Mouse (Mus musculus): ENCODE results near the gene Bax. TPM values are rescaled to one million over a fixed set of nuclear protein-coding genes. Genes with fewer than 3 reads are reported as not detected.

Bax gene
- polyA plus RNA-seq, 1 experiment: 196 TPM

DNA sequence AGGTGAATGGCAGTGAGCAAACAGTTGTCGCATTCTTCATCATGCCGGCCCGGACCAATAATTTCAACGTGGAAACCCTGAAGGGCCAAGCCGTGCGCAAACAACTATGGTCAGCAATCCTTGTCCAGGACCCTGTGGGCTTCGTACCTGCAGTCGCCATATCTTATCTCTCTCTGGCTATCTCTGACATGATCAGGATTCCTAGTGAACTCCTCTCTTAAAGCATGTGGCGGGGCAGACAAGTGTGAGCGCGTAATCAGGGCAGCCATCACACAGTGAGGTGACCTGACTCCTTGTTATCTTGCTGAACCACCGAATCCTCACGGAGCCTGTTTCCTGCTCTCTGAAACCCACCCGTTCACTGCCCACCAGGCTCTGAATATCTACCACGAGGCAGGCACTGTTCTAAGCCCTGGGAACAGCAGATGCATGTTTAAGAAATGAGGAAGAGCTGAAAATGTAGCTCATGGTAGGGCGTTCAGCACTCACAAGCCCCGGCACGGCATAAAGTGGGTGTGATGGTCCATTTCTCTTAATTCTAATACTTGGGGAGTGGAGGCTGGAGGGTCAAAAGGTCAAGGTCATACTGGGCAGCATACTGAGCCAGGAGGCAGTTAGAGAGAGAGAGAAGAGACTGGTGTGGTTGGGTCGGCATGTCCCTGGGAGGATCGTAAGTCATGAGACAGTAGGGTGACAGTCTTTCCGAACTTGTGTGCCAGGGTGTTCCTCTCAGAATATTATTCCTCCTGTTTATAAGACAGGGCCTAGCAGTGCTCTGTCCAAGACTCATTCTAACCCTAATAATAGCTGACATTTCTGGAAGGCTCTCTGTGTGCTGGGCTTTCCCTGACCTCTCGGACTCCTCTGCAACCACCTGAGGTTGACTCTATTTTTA, 22.9 kb downstream of the Bax start:
- Histone ChIP-seq H3K4me3 (ENCODE audit: insufficient read depth, low read length) (no peak overlapping the region), H3K27ac (ENCODE audit: insufficient read depth, low read depth, low read length) (no peak overlapping the region), H3K4me1 (ENCODE audit: control insufficient read depth, insufficient read depth, low read length) (no peaks in the 10 kb centered on the region)
- TF ChIP-seq CTCF (IDR thresholded peaks at IDR 0.05; ENCODE audit: low read depth, low read length) (no peak), POLR2A (IDR thresholded peaks at IDR 0.05; ENCODE audit: borderline replicate concordance, low read depth, low read length) (no peak)

GRCm38 (mm10) chr7:45437521-45438276, 29.0 kb downstream of the Bax start, which contains the start of gene Ruvbl2:
Gene Ruvbl2, minus strand, starts transcription at chr7:45438096.
- Histone ChIP-seq H3K4me3 (ENCODE audit: insufficient read depth, low read length) (no peak within 1 kb of the TSS), H3K27ac (ENCODE audit: insufficient read depth, low read depth, low read length) (no peak within 1 kb of the TSS), H3K4me1 (ENCODE audit: control insufficient read depth, insufficient read depth, low read length) (peaks cover 15% of the 10 kb centered on the region)
- TF ChIP-seq POLR2A (IDR thresholded peaks at IDR 0.05; ENCODE audit: borderline replicate concordance, low read depth, low read length): no peak
- TF ChIP-seq CTCF (IDR thresholded peaks at IDR 0.05; ENCODE audit: low read depth, low read length): no peak

DNA sequence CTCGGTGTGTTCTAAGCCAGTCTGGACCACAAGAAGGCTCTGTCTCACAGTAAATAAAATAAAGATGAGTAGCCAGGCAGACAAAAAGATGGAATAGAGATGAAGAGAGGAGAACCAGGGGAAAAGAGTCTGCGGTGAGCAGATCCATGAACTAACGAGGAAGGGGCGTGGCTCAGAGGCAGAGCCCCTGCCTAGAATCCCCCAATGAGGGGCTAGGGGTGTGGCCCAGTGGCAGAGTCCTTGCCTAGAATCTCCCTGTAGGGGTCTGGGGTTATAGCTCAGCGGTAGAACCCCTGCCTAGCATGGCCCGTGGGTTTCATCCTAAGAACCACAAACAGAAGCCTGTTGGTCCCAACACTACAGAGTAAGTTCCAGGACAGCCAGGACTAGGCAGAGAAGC, 29.7 kb downstream of the Bax start:
- TF ChIP-seq CTCF (IDR thresholded peaks at IDR 0.05; ENCODE audit: low read depth, low read length) (no peak), POLR2A (IDR thresholded peaks at IDR 0.05; ENCODE audit: borderline replicate concordance, low read depth, low read length) (no peak)
- peaks cover 20% of the 10 kb centered on the region for H3K4me1 ChIP-seq (ENCODE audit: control insufficient read depth, insufficient read depth, low read length)

GRCm38 (mm10) chr7:45436444-45436843, 30.3 kb downstream of the Bax start:
- Histone ChIP-seq H3K4me3 (ENCODE audit: insufficient read depth, low read length) (no peak overlapping the region), H3K27ac (ENCODE audit: insufficient read depth, low read depth, low read length) (no peak overlapping the region)

More for the DNA sequence above, 29.7 kb downstream of the Bax start:
- H3K27ac ChIP-seq (ENCODE audit: insufficient read depth, low read depth, low read length): no peak overlapping the region
- no peak overlapping the region for H3K4me3 ChIP-seq (ENCODE audit: insufficient read depth, low read length)

GRCm38 (mm10) chr7:45435038-45435437, 31.7 kb downstream of the Bax start:
- H3K27ac ChIP-seq (ENCODE audit: insufficient read depth, low read depth, low read length): peak overlapping the region; percentile 31
- peaks cover 20% of the 10 kb centered on the region for H3K4me1 ChIP-seq (ENCODE audit: control insufficient read depth, insufficient read depth, low read length)
- H3K4me3 ChIP-seq (ENCODE audit: insufficient read depth, low read length): peak overlapping the region; percentile 81
- no peak for TF ChIP-seq POLR2A (IDR thresholded peaks at IDR 0.05; ENCODE audit: borderline replicate concordance, low read depth, low read length)
- no peak for TF ChIP-seq CTCF (IDR thresholded peaks at IDR 0.05; ENCODE audit: low read depth, low read length)

More at GRCm38 (mm10) chr7:45436444-45436843, 30.3 kb downstream of the Bax start:
- TF ChIP-seq CTCF (IDR thresholded peaks at IDR 0.05; ENCODE audit: low read depth, low read length) (no peak), POLR2A (IDR thresholded peaks at IDR 0.05; ENCODE audit: borderline replicate concordance, low read depth, low read length) (no peak)
- peaks cover 20% of the 10 kb centered on the region for H3K4me1 ChIP-seq (ENCODE audit: control insufficient read depth, insufficient read depth, low read length)

- peak within 1 kb of the TSS; percentile 81 for H3K4me3 ChIP-seq (ENCODE audit: insufficient read depth, low read length)
- TF ChIP-seq CTCF (IDR thresholded peaks at IDR 0.05; ENCODE audit: low read depth, low read length): peak; percentile 51
- TF ChIP-seq POLR2A (IDR thresholded peaks at IDR 0.05; ENCODE audit: borderline replicate concordance, low read depth, low read length): no peak
- peaks cover 20% of the 10 kb centered on the region for H3K4me1 ChIP-seq (ENCODE audit: control insufficient read depth, insufficient read depth, low read length)
- peak within 1 kb of the TSS; percentile 31 for H3K27ac ChIP-seq (ENCODE audit: insufficient read depth, low read depth, low read length)
These were observed 32.3 kb downstream of the Bax start, which contains the start of gene Gys1 for GRCm38 (mm10) chr7:45434203-45435015. Gene Gys1, plus strand, starts transcription at chr7:45434844.

- TF ChIP-seq CTCF (IDR thresholded peaks at IDR 0.05; ENCODE audit: low read depth, low read length): no peak
- TF ChIP-seq POLR2A (IDR thresholded peaks at IDR 0.05; ENCODE audit: borderline replicate concordance, low read depth, low read length): no peak
- Histone ChIP-seq H3K27ac (ENCODE audit: insufficient read depth, low read depth, low read length) (peak overlapping the region; percentile 19), H3K4me1 (ENCODE audit: control insufficient read depth, insufficient read depth, low read length) (peaks cover 20% of the 10 kb centered on the region), H3K4me3 (ENCODE audit: insufficient read depth, low read length) (peak overlapping the region; percentile 72)
These were observed 32.9 kb downstream of the Bax start for GRCm38 (mm10) chr7:45433835-45434202.

DNA sequence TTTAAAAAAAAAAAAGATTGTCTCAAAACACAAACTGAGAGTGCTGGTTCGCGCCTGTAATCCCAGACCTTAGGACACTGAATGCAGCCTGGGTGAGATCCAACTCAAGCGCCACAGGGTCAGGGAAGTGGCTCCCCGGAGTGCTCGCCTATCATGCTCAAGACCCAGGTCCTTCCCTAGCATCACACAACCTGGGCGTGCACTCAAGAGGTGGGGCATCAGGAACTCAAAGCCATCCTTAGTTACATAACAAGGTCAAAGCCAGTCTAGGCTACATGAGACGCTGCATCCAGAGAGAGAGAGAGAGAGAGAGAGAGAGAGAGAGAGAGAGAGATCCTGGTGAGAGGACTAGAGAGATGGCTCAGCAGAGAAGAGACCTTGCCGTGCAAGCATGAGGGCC, 40.1 kb downstream of the Bax start:
- TF ChIP-seq POLR2A (IDR thresholded peaks at IDR 0.05; ENCODE audit: borderline replicate concordance, low read depth, low read length) (no peak), CTCF (IDR thresholded peaks at IDR 0.05; ENCODE audit: low read depth, low read length) (no peak)
- no peak overlapping the region for H3K27ac ChIP-seq (ENCODE audit: insufficient read depth, low read depth, low read length)
- H3K4me3 ChIP-seq (ENCODE audit: insufficient read depth, low read length): no peak overlapping the region
- no peaks in the 10 kb centered on the region for H3K4me1 ChIP-seq (ENCODE audit: control insufficient read depth, insufficient read depth, low read length)

DNA sequence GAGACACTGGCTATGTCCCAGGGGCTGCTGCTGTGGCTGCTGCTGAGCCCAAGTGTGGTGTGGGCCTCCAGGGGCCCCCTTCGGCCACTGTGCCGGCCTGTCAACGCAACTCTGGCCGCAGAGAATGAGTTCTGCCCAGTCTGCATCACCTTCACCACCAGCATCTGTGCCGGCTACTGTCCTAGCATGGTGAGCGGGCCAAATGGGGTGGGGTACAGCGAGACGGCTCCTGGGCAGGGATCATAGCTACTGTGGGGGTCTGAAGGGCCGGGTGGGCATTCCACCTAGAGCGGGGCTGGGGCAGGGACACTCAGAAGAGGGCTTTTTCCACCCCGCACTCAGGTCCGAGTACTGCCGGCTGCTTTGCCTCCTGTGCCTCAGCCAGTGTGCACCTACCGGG, 45.5 kb downstream of the Bax start:
- H3K4me3 ChIP-seq (ENCODE audit: insufficient read depth, low read length): no peak overlapping the region
- H3K27ac ChIP-seq (ENCODE audit: insufficient read depth, low read depth, low read length): no peak overlapping the region
- H3K4me1 ChIP-seq (ENCODE audit: control insufficient read depth, insufficient read depth, low read length): no peaks in the 10 kb centered on the region
- no peak for TF ChIP-seq CTCF (IDR thresholded peaks at IDR 0.05; ENCODE audit: low read depth, low read length)
- no peak for TF ChIP-seq POLR2A (IDR thresholded peaks at IDR 0.05; ENCODE audit: borderline replicate concordance, low read depth, low read length)

Data from bone marrow macrophage, adult 2 months (primary cell).